Mouse (Mus musculus) neural tube, embryonic 11.5 days (tissue): ENCODE data around the gene Rpp30. TPM values are rescaled to one million over a fixed set of nuclear protein-coding genes. Genes with fewer than 3 reads are reported as not detected.

Experiments
- ATAC-seq: fragments of 200-750 bp; cut with Nextera tagmentation; 2 replicates; pipeline ENCODE4 v1.8.0; 2017; ENCODE audit warnings: moderate number of reproducible peaks, mild to moderate bottlenecking, moderate TSS enrichment, moderate library complexity; ENCODE audit not compliant: insufficient read depth, low FRiP score, low TSS enrichment
- DNase-seq: peaks from one replicate; pipeline ENCODE4 v3.0.0-alpha.2; 2015; ENCODE audit warnings: low spot score
- H3K27ac ChIP-seq: fragments of 300-500 bp; sonication (generic); 2 replicates; pipeline ENCODE4 v1.5.1; 2014; ENCODE audit warnings: low read depth, mild to moderate bottlenecking, low read length
- H3K27me3 ChIP-seq: fragments of 300-500 bp; sonication (generic); 2 replicates; pipeline ENCODE4 v1.6.1; 2014; ENCODE audit warnings: mild to moderate bottlenecking, low read length, mixed read lengths; ENCODE audit not compliant: control insufficient read depth, insufficient read depth
- H3K36me3 ChIP-seq: fragments of 300-500 bp; sonication (generic); 2 replicates; pipeline ENCODE4 v1.6.1; 2014; ENCODE audit warnings: mild to moderate bottlenecking, low read length, moderate library complexity, mixed read lengths; ENCODE audit not compliant: control insufficient read depth, insufficient read depth
- H3K4me1 ChIP-seq: fragments of 300-500 bp; sonication (generic); 2 replicates; pipeline ENCODE4 v1.6.1; 2014; ENCODE audit warnings: low read length, mixed read lengths; ENCODE audit not compliant: control insufficient read depth, insufficient read depth
- H3K4me2 ChIP-seq: fragments of 300-500 bp; sonication (generic); 2 replicates; pipeline ENCODE4 v1.6.1; 2014; ENCODE audit warnings: low read depth, mild to moderate bottlenecking, moderate library complexity
- H3K4me3 ChIP-seq: fragments of 300-500 bp; sonication (generic); 2 replicates; pipeline ENCODE4 v1.5.1; 2014; ENCODE audit warnings: low read depth, low read length
- H3K9ac ChIP-seq: fragments of 300-500 bp; sonication (generic); 2 replicates; pipeline ENCODE4 v1.6.1; 2014; ENCODE audit warnings: mild to moderate bottlenecking, low read length
- H3K9me3 ChIP-seq: fragments of 300-500 bp; sonication (generic); 2 replicates; pipeline ENCODE4 v1.6.1; 2016; ENCODE audit warnings: low read length; ENCODE audit not compliant: control insufficient read depth
- WGBS: fragments of 180-500 bp; shearing (Covaris S2); extraction: QIAGEN DNeasy Blood & Tissue Kit; methylation state at CpG from one replicate; pipeline ENCODE4 v1.1.7; 2014; 5-methylcytosine and 5-hydroxymethylcytosine counted together
- polyA plus RNA-seq: library from polyadenylated mRNA; unstranded; fragments of >200 nt; fragmentation: Nextera tagmentation; extraction: Ambion mirVana; gene quantifications from 2 replicates; pipeline ENCODE4 v1.2.1, GENCODE M21; 2014

Gene Rpp30
- polyA plus RNA-seq, 1 experiment from 2014 or later: 97.6 TPM

DNA sequence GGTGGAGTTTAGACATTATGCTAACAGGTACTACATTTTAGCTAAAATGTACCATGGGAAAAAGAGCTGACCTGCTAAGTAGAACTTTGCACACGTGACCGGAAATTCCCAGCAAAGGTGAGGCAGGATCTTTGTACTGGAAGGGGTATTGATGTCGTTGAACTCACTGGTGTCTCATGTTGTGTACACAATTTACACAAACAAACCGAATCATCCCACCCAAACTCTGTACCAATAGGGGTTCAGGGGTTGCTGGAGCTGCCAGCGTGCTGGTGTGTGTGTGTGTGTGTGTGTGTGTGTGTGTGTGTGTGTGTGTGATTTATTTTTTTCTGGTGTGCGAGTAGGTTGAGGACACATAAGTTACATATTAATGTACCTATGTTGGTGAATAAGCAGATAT, 49.5 kb downstream of the Rpp30 start:
- Histone ChIP-seq H3K9ac (no peak overlapping the region), H3K9me3 (no peaks in the 10 kb centered on the region), H3K27me3 (no peaks in the 10 kb centered on the region), H3K27ac (no peak overlapping the region), H3K4me2 (no peak overlapping the region), H3K4me3 (no peak overlapping the region), H3K36me3 (no peaks in the 10 kb centered on the region), H3K4me1 (no peaks in the 10 kb centered on the region)
- no peak for DNase-seq
- no peak for ATAC-seq
- WGBS: 92% methylated on average over 6 of the region's 6 CpGs

DNA sequence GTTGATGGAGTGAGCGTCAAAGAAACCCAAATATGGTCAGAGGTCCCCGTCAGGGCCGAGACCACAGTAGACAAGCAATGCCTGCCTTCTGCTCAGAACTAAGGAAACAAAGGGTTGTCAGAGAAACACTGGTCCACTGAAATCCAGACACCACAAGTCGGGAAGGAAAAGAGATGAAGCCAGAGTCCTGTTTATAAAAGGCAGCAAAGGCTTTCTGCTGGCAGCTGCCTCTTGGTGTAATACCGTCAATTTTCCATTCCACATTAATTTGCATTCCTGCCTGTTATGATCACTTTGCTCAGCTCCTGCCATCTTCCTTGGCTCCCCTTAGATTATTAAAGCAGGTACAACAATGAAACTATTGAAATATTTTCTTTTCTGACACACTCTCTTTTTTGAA, 50.2 kb downstream of the Rpp30 start:
- Histone ChIP-seq H3K9me3 (no peaks in the 10 kb centered on the region), H3K9ac (no peak overlapping the region), H3K36me3 (no peaks in the 10 kb centered on the region), H3K4me3 (no peak overlapping the region), H3K27me3 (no peaks in the 10 kb centered on the region), H3K27ac (no peak overlapping the region), H3K4me1 (no peaks in the 10 kb centered on the region), H3K4me2 (no peak overlapping the region)
- WGBS: 70% methylated on average over 5 of the region's 5 CpGs
- DNase-seq (no peak), ATAC-seq (no peak)

DNA sequence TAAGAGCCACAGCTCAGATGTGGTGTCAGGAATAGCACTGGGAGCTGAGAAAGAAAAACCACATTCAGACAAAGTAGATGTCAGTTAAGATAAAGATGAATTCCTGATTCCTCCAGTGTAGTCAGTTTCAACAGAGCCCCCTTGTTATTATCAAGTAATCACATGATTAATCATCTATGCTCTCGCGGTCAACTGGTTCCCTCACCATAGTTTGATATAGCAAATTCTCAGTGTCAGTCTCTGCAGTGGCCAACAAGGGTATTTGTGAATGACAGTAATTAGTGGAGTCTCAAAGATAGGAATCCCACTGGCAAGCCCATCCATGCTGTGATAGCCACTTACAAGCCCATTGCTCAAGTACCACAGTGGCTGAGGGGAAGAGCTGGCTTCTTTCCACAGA, 60.1 kb downstream of the Rpp30 start:
- H3K27ac ChIP-seq: no peak overlapping the region
- no peaks in the 10 kb centered on the region for H3K27me3 ChIP-seq
- H3K4me2 ChIP-seq: no peak overlapping the region
- WGBS: 95% methylated on average over 2 of the region's 2 CpGs
- no peaks in the 10 kb centered on the region for H3K36me3 ChIP-seq
- no peak overlapping the region for H3K9ac ChIP-seq
- no peak for ATAC-seq
- H3K4me1 ChIP-seq: no peaks in the 10 kb centered on the region
- no peaks in the 10 kb centered on the region for H3K9me3 ChIP-seq
- no peak for DNase-seq
- H3K4me3 ChIP-seq: no peak overlapping the region

DNA sequence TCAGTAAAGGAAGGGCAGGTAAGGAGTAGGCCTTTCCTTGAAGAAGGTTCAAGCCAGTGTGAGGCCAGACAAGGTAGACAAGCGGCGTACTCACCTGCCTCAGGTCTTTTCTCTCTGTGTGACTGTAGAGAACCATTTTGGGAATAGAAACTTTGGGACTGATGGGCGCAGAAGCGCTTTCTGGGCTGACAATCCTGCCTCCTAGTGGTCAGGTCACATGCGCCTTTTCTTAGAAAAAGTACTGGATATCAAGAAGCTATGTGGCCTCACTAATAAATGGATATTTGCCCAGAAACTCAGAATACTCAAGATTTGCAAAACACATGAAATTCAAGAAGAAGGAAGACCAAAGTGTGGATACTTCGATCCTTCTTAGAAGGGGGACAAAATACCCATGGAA, 65.1 kb downstream of the Rpp30 start:
- no peak for ATAC-seq
- WGBS: 92% methylated on average over 6 of the region's 6 CpGs
- no peak overlapping the region for H3K9ac ChIP-seq

DNA sequence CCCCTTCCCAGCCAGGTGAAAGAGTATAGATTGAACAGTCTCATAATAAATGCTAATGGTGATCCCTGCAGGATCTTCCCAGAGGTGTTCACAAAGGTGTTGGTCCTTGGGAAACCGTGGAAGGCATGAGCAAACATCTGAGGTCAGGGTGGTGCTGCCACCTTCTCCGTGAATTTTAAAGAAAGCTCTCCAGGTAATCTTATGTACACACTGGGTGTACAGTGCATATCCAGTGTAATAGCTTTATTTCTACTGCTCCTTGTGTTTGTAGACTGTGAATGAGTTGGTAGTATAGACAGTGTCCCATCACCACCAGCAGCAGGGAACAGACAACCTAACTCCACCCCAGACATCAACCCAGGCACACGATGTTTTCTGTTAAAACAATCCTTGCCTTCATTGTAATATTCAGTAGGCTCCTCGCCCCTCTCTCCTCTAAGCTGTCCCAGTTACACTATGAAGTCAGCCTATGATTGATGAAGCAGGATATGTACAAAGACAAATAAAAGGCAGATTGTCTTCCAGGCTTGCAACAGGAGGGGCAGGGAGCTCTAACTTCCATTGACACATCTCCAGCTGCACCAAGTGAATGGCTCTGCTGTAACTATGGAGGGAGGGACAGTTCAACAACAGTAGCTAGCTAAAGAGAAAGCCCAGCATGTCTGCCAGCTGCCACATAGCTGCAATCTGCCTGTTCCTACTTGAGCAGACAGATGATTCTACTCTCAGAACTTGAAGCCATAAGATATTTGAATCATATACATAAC, 66.9 kb downstream of the Rpp30 start:
- no peaks in the 10 kb centered on the region for H3K4me1 ChIP-seq
- H3K27ac ChIP-seq: no peak overlapping the region
- H3K36me3 ChIP-seq: no peaks in the 10 kb centered on the region
- H3K9ac ChIP-seq: no peak overlapping the region
- ATAC-seq (no peak), DNase-seq (no peak)
- H3K27me3 ChIP-seq: no peaks in the 10 kb centered on the region
- no peak overlapping the region for H3K4me3 ChIP-seq
- no peak overlapping the region for H3K4me2 ChIP-seq
- WGBS: 60% methylated on average over 4 of the region's 4 CpGs
- H3K9me3 ChIP-seq: no peaks in the 10 kb centered on the region

More for the DNA sequence above, 65.1 kb downstream of the Rpp30 start:
- Histone ChIP-seq H3K4me2 (no peak overlapping the region), H3K27ac (no peak overlapping the region), H3K9me3 (no peaks in the 10 kb centered on the region), H3K4me3 (no peak overlapping the region), H3K36me3 (no peaks in the 10 kb centered on the region), H3K4me1 (no peaks in the 10 kb centered on the region), H3K27me3 (no peaks in the 10 kb centered on the region)
- no peak for DNase-seq

Other genes with a start within 250 kb of the Rpp30 start
- gene Htr7, start 26.2 kb upstream of the Rpp30 start, polyA plus RNA-seq: 0.45 and 0.87 TPM in 2 replicates
- gene Ankrd1, start 36.4 kb downstream of the Rpp30 start, polyA plus RNA-seq: 0.54 and 1.5 TPM in 2 replicates